Comparison of ENCODE assay signal across 11 mouse cellular contexts in the genomic region with DNA sequence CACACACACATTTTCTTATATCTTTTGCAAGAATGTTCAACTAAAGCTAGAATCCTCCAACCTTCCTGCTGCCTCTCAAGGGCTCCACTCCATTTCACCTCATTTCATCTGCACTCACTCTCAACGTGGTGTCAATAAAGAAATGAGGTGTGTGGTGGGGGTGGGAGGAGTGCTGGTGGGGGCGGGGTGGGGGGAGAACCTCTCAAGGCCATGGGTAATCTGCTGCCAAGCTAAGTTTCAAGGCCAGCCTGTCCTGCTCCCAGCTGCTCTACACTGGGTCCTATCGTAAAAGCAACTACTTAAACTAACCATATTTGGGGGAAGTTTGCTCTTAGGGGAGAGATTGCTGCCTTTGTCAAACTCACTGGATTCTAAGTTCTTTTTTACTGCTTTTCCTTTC. TPM values are rescaled to one million over a fixed set of nuclear protein-coding genes. Genes with fewer than 3 reads are reported as not detected.
A peak's percentile ranks its signal among the peaks of the same experiment; 100 is the strongest.
DNase-seq lines count a peak whose midpoint lies in the region; ATAC-seq and TF ChIP-seq lines count a peak whose summit lies in the region.
"Had no signal": no experiment of that assay in that cellular context is flagged by ENCODE, and none has a peak within 500 bp of the region (broad histone marks: within the 10 kb centered on the region; RNA-seq: fewer than 3 reads in every experiment).

No protein-coding gene starts in this region.

- peak; percentile 71 for ATAC-seq in lung, embryonic 16.5 days (ENCODE audit: low read depth)
- ATAC-seq in hindbrain, postnatal 0 days, result no peak
- ATAC-seq in neural tube, embryonic 12.5 days (ENCODE audit: low FRiP score, low read depth), result no peak
- ATAC-seq: CD4-positive, CD25-positive, alpha-beta regulatory T cell, adult 4 months had no signal

- 2% methylated on average over 3 of the region's 3 CpGs for WGBS in lung, embryonic 16.5 days
- 36% methylated on average over 3 of the region's 3 CpGs for WGBS in hindbrain, postnatal 0 days
- 15% methylated on average over 3 of the region's 3 CpGs for WGBS in neural tube, embryonic 12.5 days

- H3K4me2 ChIP-seq in lung, embryonic 16.5 days (ENCODE audit: low read depth, low read length), result peak overlapping the region; percentile 27
- no peak overlapping the region for H3K4me2 ChIP-seq in hindbrain, postnatal 0 days (ENCODE audit: low read depth, low read length)
- no peak overlapping the region for H3K4me2 ChIP-seq in neural tube, embryonic 12.5 days (replicated peaks)

- DNase-seq in gastrocnemius, adult 2 months, result no peak
- DNase-seq in gastrocnemius, postnatal 4 days (ENCODE audit: low spot score in 2 of 2), result no peak
- no peak for DNase-seq in lung, postnatal 14 days
- DNase-seq in hindbrain, postnatal 0 days (ENCODE audit: low spot score), result no peak
- no peak for DNase-seq in left cerebral cortex, adult 8-10 months (ENCODE audit: low spot score in 2 of 2)
- no peak for DNase-seq in c-Kit-positive CD71-positive TER-119-positive erythroid progenitor cells, embryonic 14.5 days (ENCODE audit: low spot score)
- DNase-seq: midbrain, embryonic 14.5 days; right cerebral cortex, postnatal 14 days had no signal

- TF ChIP-seq CTCF in gastrocnemius, adult 2 months (IDR thresholded peaks at IDR 0.05), result no peak
- no peak for TF ChIP-seq CTCF in hindbrain, postnatal 0 days (IDR thresholded peaks at IDR 0.05; ENCODE audit: low read depth)

- intact Hi-C loops in gastrocnemius, adult 2 months (cut with DNase I), result no loop called here

- peak overlapping the region; percentile 52 for H3K4me3 ChIP-seq in gastrocnemius, adult 2 months
- H3K4me3 ChIP-seq in lung, embryonic 16.5 days (ENCODE audit: low read length), result no peak overlapping the region
- no peak overlapping the region for H3K4me3 ChIP-seq in hindbrain, postnatal 0 days (ENCODE audit: low read length)
- H3K4me3 ChIP-seq in neural tube, embryonic 12.5 days, result no peak overlapping the region

- H3K27ac ChIP-seq in gastrocnemius, adult 2 months, result peak overlapping the region; percentile 76
- H3K27ac ChIP-seq in lung, embryonic 16.5 days (ENCODE audit: low read length), result peak overlapping the region; percentile 93
- H3K27ac ChIP-seq in hindbrain, postnatal 0 days, result peak overlapping the region; percentile 51; the same call in 1 of the 2 replicates
- H3K27ac ChIP-seq in neural tube, embryonic 12.5 days, result 0 out of 2 replicates have a peak overlapping the region, but pooled peaks have one; percentile 39

- no peaks in the 10 kb centered on the region for H3K36me3 ChIP-seq in lung, embryonic 16.5 days (ENCODE audit: control insufficient read depth, insufficient read depth, low read length)
- H3K36me3 ChIP-seq in hindbrain, postnatal 0 days (ENCODE audit: insufficient read depth, low read length), result no peaks in the 10 kb centered on the region
- H3K36me3 ChIP-seq in neural tube, embryonic 12.5 days, result no peaks in the 10 kb centered on the region

- peaks cover 49% of the 10 kb centered on the region for H3K4me1 ChIP-seq in lung, embryonic 16.5 days (replicated peaks; ENCODE audit: control insufficient read depth, insufficient read depth, low read length)
- no peaks in the 10 kb centered on the region; the same call in none of the 2 replicates for H3K4me1 ChIP-seq in hindbrain, postnatal 0 days (ENCODE audit: insufficient read depth, low read length)
- peaks cover 25% of the 10 kb centered on the region for H3K4me1 ChIP-seq in neural tube, embryonic 12.5 days

- no peaks in the 10 kb centered on the region for H3K9me3 ChIP-seq in lung, embryonic 16.5 days (ENCODE audit: control insufficient read depth, low read length)
- no peaks in the 10 kb centered on the region for H3K9me3 ChIP-seq in hindbrain, postnatal 0 days (ENCODE audit: low read length)
- no peaks in the 10 kb centered on the region for H3K9me3 ChIP-seq in neural tube, embryonic 12.5 days

- H3K27me3 ChIP-seq in lung, embryonic 16.5 days (ENCODE audit: control insufficient read depth, insufficient read depth, low read depth, low read length), result no peaks in the 10 kb centered on the region
- no peaks in the 10 kb centered on the region for H3K27me3 ChIP-seq in hindbrain, postnatal 0 days (ENCODE audit: insufficient read depth, low read length)
- no peaks in the 10 kb centered on the region for H3K27me3 ChIP-seq in neural tube, embryonic 12.5 days (replicated peaks)

- H3K9ac ChIP-seq in lung, embryonic 16.5 days (ENCODE audit: low read length), result peak overlapping the region; percentile 20; the same call in 1 of the 2 replicates
- H3K9ac ChIP-seq in hindbrain, postnatal 0 days (replicated peaks; ENCODE audit: low read length), result no peak overlapping the region
- H3K9ac ChIP-seq in neural tube, embryonic 12.5 days, result no peak overlapping the region

RNA-seq across cellular contexts. Expression of a gene that starts 18.8 kb away (rescaled TPM):
- total RNA-seq in gastrocnemius, adult 2 months (2021), result not detected
- total RNA-seq in gastrocnemius, postnatal 4 days (2021), result not detected
- 7.4 and 8.4 TPM in 2 replicates for polyA plus RNA-seq in lung, embryonic 16.5 days (2015; fragmentation: Nextera tagmentation; extraction: Ambion mirVana)
- total RNA-seq in hindbrain, postnatal 0 days (2014; rRNA removed), result 1.2 and 2.5 TPM in 2 replicates
- polyA plus RNA-seq in hindbrain, postnatal 0 days (2015; fragmentation: Nextera tagmentation; extraction: Ambion mirVana), result 2.1 and 2.2 TPM in 2 replicates
- 0.40 TPM in 1 of 2 replicates, not detected in the other for polyA plus RNA-seq in neural tube, embryonic 12.5 days (2016; fragmentation: Nextera tagmentation; extraction: Ambion mirVana)
- total RNA-seq in left cerebral cortex, adult 8-10 months (2022), result 1 to 10 TPM in 3 of 4 experiments, under 1 TPM in 1; 0.66 to 1.9 (median 1.4) TPM
- polyA plus RNA-seq: CD4-positive, CD25-positive, alpha-beta regulatory T cell, adult 4 months had no signal

Comparison
In these comparisons a context has a peak if more than half of its experiments do, and no peak if none do; other contexts are left out.
1. H3K27ac ChIP-seq: peak in every context shown above with its lines; median percentile 93 in lung, embryonic 16.5 days; 76 in gastrocnemius, adult 2 months; 51 in hindbrain, postnatal 0 days; 39 in neural tube, embryonic 12.5 days.